Mouse (Mus musculus) embryo, embryonic 11.5 days (tissue): ENCODE results near the gene Col16a1.

Experiments used
- DNase-seq: peaks from one replicate; pipeline ENCODE4 v3.0.0-alpha.2; 2012; ENCODE audit warnings: low read depth, low spot score

Gene Col16a1

DNA sequence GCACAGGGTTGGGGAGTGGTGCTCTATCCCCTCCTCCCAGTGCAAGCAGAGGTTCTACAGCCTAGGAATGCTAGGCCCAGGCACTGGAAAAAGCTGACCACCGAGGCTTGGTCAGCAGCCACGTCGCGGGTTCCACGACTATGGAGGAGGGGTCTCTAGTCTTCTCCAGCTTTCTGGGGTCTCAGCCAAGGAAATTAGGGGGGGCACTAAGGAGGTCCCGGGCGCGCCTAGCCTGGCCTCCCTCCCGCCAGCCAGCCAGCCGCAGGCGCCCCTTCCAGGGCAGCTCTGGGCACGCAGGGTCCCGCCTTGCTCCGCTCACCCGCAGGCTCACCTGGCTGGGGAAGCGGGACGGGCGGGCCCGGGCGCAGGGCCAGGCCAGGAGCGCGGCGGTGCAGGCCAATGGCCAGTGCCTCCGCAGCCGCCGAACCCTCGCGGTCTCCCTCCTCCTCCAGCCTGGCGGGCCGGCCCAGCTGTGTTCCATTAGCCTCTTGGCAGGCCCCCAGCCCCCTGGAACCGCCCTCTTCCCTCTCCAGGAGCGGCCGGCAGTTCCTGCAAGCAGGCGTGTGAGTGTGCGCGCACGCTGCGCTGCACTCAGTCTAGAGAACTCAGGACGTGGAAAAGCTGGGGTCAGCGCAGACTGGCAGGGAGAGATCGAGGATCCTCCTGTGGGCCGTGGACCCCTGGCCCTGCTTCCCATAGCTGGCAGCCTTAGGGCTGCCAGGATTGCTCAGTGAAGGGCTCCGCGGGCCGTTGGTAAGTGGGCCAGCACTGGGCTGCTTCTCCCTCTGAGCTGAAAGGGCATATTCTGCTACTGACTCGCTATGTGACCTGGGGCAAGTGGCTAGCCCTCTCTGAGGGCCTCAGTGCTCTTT lies at the start of gene Col16a1:
TSS of gene Col16a1 (plus strand) at position 510 of the 872 bp plus-strand sequence.
- DNase-seq: peak; percentile 63

DNA sequence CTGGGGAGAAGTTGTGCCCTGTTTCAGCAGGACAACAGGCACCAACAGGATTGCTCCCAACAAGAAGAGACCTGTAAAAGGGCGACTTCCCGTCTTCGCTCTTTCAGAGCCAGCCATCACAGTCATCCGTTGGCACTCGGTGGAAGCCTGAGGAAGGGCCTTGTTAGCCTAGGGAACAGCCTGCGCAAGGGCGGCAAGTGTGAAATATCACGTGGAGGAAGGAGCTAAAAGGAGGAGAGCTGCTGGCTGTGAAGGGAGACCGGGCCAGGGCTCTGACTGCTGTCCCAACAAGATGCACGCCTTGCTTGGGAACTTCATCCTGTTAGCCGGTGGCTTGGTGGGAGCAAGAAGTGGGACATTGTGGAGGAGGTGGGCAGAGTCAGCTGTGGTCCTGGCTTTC lies 49.5 kb upstream of the Col16a1 start:
- no peak for DNase-seq

GRCm38 (mm10) chr4:130001710-130002109 lies 45.9 kb upstream of the Col16a1 start:
- DNase-seq: no peak

GRCm38 (mm10) chr4:130002157-130002556 lies 45.5 kb upstream of the Col16a1 start:
- DNase-seq: no peak

GRCm38 (mm10) chr4:130005593-130005992 lies 42.0 kb upstream of the Col16a1 start:
- DNase-seq: no peak

- DNase-seq: no peak
Measured at GRCm38 (mm10) chr4:130006533-130006932, 41.1 kb upstream of the Col16a1 start.

GRCm38 (mm10) chr4:130009043-130009442 lies 38.6 kb upstream of the Col16a1 start:
- DNase-seq: no peak

GRCm38 (mm10) chr4:130010723-130011122 lies 36.9 kb upstream of the Col16a1 start:
- DNase-seq: no peak

- no peak for DNase-seq
Measured at GRCm38 (mm10) chr4:130012234-130012633, 35.4 kb upstream of the Col16a1 start.

GRCm38 (mm10) chr4:130013111-130013510 lies 34.5 kb upstream of the Col16a1 start:
- DNase-seq: no peak

- DNase-seq: no peak
Measured at GRCm38 (mm10) chr4:130016010-130016409, 31.6 kb upstream of the Col16a1 start.

DNA sequence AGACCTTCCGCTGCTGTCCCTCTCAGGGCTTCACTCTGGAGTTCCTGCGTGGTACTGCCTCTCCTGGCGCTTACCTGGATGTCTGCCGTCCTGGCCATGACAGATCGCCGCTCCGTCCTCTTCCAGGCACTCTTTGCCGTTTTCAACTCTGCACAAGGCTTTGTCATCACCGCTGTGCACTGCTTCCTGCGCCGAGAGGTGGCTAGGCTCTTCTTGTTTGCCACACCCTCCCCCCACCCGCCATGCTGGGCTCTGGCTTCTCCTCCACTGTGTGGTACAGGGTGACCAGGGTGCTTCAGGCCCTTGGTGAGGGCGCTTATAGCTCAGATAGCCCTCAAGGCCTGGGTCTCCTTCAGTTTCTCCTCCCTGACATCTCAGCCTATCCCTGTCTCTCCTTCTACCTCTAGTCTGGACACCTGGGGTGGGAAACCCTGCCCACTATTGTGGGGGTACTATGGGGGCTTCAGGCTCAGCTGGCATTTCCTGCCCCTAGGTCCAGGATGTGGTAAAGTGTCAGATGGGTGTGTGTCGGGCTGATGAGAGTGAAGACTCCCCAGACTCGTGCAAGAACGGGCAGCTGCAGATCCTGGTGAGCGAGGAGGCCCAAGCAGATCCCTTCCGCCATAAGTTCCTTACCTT lies 30.5 kb upstream of the Col16a1 start:
- DNase-seq: no peak

GRCm38 (mm10) chr4:130022952-130023351 lies 24.7 kb upstream of the Col16a1 start:
- no peak for DNase-seq

DNA sequence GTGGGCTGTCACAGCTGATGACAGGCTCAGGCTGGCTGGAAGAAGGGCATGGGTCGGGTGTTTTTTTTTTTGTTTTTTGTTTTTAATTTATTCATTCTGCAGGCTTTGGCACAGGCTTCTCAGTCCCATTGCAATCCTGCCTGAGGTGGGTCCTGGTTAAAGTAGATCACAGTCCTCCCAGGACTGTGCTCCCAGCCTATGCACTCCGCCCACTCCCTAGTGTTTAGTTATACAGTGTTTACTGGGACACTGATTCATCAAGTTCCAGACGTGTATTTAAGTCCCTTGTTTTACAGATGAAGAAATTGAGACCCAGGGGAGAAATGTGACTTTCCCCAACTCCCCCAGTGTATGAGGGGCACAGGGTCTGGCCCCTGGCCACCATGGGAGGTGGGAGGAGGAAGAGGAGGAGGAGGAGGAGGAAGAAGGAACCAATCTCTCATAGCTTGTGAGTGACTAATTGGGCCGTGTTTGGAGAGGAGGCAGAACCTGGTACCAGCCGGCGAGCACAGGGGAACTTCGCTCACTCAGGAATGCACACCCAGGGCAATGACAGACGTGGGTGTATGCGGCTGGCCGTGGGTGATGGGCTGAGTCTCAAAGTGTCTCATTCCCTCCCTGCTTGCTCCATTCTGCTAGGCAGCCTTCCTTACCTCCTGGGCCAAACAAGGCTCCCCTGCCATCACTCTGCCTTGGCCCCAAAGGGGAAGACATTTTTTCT lies 24.0 kb upstream of the Col16a1 start:
- no peak for DNase-seq

DNA sequence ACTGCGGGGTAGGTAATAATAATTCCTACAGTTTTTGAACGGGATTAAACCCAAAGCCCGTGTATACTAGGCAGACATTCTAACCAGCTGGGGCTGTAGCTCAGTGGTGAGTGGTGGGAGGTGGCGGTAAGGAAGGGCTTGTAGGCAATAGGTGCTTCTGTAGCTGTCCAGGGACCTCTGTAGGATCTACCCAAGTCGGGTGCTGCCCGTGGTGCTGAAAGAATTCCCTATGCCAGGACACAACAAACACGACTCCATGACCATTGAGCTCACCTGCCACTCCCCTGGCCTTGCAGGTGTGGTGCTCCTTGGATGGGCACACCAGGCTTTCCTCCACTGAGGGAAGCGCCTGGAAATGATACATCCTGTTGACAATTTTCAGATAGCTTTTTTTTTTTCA lies 22.1 kb upstream of the Col16a1 start:
- DNase-seq: no peak

DNA sequence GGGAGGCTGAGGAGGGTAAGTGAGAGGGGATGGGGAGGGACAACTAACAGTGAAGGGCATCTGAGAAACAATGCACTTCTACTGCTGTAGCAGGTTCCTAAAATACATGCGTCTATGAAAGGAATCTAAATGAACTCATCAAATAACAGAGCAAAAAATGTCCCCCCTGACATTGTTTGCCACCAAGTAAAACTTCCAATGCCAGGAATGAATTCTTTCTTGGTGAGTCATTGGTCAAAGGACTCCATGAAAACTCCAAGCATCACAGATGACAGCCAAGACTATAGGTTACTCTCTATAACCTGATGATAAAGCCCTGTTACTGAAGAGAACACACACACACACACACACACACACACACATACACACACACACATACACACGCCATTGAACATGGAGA lies 16.5 kb upstream of the Col16a1 start:
- no peak for DNase-seq

DNA sequence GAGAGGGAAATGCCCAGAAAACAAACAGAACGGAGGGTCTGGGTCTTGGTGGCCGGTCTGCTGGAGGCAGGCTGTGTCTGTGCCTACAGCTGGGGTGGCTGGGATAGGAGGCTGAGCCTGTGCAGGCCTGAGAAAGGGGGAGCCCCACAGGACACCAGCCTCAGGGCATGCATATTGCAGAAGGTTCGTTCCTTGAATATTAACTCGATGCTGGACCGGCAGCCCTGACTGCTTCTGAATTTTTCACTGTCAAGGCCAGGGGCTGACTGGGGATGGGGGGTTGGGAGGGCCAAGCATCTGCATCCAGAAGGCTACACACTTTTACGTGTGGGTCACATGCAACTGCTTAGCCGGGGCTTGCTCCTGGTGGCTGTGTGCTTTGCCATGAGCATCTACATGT lies 14.1 kb upstream of the Col16a1 start:
- DNase-seq: no peak

DNA sequence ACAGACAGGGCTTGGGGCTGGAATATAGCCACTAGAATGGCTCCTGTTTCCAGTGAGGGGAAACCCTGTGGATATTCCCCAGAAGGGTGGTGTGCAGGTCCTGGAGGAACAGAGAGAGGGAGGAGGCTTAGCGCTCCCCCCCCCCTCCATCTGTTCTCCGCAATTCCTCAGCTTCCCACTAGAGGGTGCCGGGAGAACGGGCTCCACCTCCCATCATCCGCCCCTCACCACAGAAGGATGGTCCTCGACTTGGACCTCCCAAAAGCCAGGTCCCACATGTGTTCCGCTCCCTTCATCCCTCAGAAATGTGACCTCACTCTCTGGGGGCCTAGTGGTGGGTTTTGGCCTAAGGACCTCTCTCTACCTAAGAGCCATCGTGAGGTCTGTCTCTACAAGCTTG lies 11.5 kb upstream of the Col16a1 start:
- no peak for DNase-seq

DNA sequence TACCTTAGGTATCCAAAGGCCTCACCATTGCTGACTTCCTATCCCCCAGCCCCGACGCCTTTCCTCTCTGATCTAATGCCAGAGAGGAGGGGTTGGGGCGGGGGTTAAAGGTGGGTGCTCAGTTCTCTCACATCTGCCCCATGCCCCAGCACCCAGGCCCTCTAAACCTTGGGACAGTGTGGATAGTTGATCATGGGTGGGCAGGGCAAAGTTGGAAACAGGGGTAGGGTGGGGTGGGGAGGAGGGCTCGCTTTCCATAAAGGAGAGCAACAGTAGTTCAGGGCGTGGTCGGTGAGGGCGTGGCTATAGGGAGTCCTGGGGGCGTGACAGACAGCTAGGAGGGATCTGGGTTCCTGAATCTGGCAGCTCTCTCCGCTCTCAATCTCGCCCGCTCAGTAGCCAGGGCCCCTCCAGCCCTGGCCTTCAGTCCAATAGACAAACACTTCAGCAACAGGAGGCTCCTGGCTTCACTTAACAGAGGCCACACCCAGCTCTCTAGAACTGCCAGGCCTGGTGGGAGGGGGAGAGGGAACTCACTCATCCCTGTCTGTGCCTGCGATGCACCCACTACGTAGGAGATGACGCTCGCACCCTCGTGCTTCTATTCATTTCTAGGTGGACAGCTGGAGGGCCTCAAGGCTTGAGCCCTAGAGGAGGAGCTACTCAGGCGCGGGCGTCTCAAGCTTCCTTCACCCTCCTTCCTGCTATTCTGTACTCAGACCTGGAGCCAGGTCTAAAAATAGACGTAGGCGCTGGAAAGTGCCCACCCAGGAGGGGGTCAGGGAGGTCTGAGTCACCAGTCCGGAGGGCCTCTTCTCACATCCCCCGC lies 10.9 kb upstream of the Col16a1 start:
- DNase-seq: no peak

DNA sequence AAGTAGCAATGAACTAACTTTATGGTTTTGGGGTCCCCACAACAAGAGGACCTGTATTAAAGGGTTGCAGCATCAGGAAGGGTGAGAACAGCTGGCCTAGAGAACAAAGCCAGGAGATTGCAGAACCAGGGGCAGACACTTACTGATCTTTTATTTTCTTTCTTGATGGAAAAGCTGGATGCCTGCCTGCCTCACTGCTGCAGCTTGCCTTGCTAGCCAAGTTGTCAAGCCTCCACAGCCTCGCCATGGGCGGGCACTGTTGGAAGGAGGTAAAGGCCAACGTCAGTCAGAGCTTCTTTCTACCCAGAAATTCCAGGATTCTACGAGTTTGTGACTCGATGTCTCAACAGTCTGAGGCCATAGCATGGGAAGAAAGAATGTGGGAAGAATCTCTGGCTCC lies 8.3 kb upstream of the Col16a1 start:
- no peak for DNase-seq

- no peak for DNase-seq
Measured at GRCm38 (mm10) chr4:130041076-130041475, 6.6 kb upstream of the Col16a1 start.

- DNase-seq: no peak
Measured at GRCm38 (mm10) chr4:130044211-130044610, 3.4 kb upstream of the Col16a1 start.
